Mouse (Mus musculus) hindlimb bud, embryonic 11.5 days (tissue): ENCODE measurements around the gene Exoc6b.
"Not testable (repeated sequence)": the region's sequence is repeated elsewhere in the genome, so short reads cannot be mapped to it uniquely, and the experiment has no call there.

Source experiments
- DNase-seq: peaks from one replicate; pipeline ENCODE4 v3.0.0-alpha.2; 2012; ENCODE audit warnings: low read depth, low spot score; ENCODE audit errors: extremely low spot score

Gene Exoc6b

DNA sequence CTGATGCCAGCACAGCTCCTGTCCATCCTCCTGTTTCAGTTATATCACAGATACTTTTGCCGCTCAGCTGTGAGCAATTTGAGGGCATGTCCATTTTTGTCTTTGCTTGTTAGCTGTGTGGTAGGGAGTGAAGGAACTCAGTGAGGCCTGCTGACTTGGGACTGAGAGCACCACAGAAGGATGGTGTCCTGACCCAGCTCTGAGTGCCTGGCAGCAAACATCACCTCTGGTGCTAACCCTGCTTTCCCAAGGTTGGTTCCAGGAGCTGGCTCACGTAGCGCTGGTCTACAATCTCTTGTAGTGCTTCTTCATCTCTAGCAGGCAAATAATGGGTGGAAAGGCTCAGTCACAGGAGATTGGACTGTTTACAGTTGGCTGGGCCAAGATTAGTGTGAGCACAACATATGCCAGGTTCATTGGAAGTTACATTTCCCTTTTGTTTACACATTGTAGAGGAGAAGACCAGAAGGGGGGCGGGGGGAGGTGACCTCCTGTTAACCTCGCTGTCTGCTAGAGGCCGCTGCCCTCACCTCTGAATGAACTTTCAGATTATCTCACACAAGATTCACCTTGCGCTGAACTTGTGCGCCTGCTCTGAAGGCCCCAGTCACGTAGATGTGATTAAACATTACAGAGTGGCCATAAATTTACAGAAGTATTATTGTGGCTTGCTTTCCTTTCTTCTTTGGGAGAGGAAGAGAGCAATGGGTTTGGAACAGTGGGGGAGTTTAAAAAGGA is 428.8 kb downstream of the Exoc6b start:
- DNase-seq = no peak

DNA sequence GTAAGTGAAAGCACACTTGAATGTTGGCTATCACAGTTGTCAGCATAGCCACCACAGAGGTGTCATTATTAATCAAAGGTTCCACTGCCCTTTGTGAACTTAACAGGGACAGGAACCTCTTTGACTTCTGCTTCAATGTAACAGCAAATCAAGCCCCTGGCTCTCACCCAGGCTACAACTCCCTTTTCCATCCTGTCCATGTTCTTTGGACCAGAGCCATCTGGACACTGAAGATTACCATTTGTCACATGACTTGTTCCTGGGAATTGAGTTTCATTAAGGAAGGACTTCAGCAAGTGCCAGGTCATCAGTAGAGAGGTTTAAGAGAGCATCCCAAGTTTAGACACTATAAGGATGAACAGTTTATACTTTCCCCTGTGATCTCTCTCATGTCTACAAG is 431.1 kb downstream of the Exoc6b start:
- DNase-seq = no peak

DNA sequence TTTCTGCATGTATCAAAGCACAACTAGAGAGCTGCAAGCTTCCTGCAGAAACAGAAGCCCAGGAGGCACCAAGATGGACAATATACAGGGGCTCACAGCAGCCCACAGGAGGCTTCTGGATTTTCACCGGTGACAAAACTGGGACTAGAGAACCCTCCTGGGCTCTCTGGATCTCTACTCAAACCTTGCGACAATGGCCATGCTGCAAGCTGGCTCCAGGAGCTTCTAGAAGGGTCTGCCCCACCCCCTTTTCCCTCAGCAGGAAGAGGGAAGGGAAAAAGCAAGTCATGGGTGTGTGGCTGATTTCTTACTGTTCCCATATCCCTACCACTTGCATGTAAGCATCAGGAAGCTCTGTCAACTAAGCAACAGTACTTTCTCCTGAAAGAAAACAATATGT is 437.7 kb downstream of the Exoc6b start:
- DNase-seq = no peak

DNA sequence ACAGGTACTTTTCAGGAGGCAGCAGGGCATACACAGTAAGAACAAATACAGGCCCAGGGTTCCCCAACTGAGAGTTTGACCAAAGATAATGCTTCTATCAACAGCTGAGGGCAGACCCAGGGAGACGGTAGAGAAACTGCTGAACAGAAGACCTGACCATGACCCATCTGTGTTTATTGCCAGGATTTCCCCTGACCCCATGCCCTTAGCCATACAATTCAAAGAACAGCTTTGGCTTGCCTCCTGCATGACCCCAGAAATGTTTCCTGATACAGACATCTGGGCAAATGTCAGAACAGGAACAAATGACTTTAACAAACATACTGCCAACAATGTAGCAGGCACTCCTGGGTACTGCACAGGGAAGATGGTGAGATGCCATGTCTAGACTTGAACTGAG is 439.0 kb downstream of the Exoc6b start:
- DNase-seq = no peak

DNA sequence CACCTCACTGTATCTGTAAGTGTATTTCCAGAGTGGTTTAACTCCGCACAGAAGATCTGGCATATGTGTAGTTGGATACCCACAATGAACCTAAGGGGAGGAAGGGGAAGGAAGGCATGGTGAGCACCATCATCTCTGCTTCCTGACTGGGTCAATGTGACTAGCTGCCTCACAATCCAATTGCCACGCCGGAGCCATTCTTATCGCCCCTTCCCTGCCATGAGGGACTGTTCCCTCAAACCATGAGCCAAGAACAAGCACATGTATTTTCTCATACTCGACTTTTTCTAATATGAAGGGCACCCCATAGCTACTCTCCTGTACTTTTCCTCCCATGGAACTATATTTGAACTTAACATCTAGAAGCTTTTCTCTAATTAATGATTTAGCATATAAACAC is 440.5 kb downstream of the Exoc6b start:
- no peak for DNase-seq

DNA sequence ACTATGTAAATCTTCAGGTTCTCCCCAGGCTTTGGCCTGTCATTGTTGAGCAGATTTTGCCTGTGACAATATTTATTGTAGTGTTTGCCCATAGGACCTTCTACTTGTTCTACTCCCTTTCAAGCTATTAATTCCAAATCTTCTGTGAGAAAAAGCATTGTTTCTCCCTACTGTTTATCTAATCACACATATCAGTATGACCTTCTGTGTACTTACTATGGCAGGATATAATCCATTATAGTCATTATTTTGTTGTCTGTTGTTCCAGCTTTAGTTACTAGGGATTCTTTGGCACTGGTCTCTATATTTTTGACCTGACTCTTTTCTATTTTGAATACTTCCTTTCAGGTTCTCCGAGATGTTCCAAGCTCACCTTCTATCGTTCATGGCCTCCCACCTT is 442.9 kb downstream of the Exoc6b start:
- DNase-seq = no peak

DNA sequence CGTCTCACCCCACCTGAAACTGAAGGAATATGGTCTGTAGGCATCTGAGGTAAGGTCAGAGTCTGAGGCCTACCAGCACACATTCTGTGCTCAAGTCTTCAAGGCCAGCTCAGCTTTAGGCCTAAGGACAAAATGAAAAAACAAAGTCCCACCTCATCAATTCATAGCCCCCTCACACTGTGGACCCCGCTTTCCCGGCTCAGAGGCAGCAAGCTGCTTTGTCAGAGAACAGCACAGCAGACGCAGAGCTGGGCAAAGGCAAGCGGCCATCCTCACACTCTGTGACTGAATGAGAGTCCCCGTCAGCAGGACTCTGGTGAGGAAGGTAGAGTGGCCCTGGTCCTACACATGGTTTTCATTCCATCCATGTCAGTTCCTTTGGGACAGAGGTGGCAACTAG is 450.1 kb downstream of the Exoc6b start:
- DNase-seq = no peak

DNA sequence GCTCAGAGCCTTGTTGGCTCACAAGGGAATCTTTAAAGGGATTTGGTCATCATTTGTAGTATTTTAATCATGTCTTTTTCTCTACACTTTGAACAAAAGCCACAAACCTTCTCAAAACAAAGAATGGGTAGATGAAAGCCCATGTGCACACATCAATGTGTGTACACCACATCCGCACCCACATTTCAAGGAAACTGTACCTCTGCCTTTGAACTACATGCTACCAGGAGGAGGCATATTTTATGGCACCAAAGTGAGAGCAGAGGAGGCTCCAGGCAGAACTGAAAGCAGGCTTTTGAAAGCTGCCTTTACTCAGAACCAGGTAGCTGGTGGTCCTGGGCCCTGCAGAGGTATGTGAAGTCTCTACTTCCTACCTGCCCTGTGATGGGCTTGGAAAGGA is 452.3 kb downstream of the Exoc6b start:
- DNase-seq = no peak

DNA sequence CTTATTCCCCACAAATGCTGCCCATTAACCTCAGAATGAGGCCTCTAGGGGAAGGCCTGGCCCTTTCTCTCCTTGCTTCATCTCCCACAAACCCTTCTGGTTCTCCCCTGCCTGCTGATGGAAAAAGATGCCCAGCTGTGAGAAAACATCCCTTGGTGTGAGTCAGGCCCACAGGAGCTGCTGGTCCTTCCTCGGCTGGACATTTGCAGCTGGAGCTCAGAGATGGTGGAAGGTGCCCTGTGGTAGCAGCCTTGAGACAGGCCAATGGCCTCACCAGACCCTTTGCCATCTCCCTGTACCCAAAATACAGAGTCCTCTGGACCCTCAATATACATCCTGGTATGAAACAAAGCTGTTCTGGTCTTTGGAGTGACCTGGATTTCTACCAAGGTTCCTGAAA is 452.7 kb downstream of the Exoc6b start:
- no peak for DNase-seq

DNA sequence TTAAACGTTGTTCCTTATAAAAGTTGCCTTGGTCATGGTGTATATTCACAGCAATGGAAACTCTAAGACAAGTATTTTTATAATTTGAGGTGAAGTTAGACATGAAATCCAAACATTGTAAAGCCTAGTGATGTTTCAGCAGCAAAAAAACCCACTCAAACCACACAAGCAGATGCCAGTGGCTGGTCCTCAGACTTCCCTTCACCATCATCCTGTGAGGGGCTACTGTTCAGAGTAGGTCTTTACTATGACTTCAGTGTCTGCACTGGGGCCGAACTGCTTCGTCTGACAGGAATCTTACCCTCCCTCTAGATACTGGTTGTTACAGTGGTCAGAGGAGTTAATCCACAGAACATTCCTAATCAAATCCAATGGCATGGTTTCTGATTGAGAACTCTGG is 455.8 kb downstream of the Exoc6b start:
- DNase-seq = no peak

DNA sequence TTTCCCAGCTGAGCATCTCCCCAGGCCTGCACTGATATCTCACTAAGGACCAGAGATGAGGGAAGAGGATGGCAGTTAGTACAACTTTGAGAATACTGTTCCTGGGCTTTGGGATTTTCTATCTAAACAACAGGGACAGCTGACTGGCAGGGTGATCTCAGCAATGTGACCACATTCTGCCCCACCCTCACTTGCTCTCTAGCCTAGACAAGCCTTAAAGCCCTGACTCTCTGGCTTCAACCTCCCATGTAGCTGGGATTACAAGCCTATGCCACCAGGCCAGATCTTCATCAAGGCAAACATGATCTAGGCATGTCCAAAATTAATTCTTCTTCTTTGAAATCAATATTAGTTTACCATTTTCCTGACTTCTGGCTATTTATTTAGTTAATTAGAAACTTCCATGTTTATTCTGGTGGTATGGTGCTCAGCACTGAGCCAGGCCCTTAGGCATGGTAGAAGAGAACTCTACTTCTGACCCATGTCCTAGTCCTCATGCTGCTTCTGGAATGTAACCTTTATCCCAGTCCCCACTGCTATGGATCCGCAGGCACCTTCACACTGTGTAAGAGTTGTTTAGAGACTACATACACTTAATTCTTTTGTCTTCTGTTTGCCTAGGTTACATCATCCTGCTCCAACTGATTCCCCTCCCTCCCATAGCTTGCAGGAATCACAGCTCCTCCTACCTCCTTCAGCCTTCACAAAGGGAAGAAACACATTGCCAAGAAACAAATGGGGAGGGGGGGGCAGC is 468.0 kb downstream of the Exoc6b start:
- DNase-seq = no peak

DNA sequence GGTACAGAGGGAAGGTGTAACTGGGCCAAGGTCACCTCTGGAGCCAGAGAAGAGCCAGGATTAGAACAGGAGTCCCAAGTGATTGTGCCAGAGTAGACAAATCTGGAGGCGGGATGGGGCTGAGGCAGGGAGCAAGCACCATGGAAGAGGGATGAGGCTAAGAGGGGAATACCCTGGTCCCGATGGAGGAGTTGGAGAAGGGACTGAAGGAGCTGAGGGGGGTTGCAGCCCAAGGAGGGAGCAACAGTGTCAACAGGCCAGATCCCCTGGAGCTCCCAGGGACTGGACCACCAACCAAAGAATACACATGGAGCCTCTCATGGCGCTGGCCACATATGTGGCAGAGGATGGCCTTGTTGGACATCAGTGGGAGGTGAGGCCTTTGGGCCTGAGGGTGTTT is 470.0 kb downstream of the Exoc6b start:
- DNase-seq = not testable (repeated sequence)

DNA sequence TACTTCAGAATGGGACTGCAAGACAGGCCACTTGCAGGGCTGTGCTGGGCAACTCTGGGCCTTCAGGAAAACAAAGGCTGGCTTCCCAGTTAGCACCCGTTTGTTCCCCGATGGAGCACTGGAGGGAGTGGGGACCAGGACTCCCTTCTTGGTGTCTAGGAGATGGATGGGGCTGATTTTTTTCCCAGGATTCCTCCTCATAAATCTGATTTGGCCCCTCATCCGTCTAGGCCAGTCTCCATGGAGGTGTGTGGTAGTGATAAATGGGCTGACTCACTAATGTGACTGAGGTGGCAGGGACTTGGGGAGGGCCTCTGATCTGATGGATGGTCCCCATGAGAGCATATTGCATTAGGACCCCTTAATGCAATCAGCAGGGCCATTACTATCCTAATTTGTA is 470.6 kb downstream of the Exoc6b start:
- no peak for DNase-seq

DNA sequence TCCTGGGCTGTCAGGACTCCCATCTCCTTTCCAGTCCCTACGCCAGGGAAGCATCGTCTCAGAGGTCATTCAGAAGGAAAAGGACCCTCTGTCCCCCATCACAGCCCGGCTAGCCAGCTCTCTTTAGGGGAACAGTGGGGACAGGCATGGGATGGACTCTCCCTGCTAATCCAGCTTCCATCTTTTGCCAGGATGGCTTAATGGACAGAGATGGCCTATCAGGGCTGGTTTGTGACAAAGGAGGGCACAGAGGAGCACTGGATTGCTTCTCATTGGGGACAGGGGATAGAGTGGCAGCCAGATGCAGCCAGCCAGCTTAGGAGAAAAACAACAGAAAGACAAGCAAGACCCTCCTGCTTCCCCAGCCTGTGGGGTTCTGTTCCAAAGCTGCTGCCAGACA is 474.7 kb downstream of the Exoc6b start:
- DNase-seq = no peak

DNA sequence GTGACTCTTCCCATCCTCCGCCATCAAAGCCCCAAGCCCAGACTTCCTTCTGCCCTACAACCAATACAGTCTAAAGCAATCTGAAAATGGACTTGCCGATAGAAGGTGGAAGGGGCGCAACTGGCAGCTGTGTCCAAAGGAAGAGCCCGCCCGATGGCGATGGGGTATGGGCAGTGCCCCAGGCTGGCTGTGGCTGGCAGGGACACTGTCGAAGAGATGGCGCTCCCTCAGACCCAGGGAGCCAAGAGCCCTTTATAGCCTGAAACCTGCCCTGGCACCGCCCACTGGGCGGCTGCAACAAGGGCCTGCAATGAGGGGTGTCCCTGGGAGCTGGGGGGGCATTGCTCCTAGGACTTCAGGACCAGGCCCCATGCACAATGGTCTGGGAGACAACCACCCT is 475.6 kb downstream of the Exoc6b start, which contains the start of gene Cyp26b1:
Gene Cyp26b1, minus strand, starts transcription at position 216 of the 400 bp plus-strand sequence.
- no peak for DNase-seq

DNA sequence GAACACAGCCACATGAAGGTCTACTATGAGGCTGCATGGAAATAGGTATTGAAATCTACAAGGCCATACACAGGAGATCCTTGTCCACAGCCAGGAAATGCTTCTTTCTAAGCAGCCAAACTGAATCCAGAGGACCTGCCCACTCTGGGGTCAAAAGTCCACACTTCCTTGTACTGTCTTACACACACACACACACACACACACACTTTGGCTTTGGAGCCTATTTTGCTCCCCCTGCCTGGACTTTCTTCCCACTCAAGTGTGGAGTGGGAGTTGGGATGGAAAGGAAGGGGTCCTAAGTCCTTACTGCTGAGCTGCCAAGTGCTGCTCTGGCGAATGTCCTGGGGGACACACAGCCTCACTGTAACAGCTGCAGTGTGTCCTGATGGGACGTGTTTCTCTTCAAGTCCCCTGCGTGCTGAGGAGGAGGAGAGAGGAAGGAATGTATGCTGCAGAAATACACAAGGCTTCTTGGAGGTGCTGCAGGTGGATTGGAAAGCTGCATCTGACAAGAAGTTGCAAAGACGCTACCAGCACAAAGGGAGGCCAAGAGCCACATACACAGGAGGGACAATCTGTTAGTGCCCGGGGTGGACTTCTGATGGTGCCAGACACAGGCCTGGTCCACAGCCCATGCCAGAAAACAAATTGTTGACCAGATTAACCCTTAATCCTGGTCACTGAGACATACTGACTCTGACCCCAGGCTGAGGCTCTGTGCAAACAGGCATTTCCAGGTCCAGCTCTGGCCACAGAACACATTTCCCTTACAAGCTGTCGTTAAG is 478.2 kb downstream of the Exoc6b start:
- no peak for DNase-seq

DNA sequence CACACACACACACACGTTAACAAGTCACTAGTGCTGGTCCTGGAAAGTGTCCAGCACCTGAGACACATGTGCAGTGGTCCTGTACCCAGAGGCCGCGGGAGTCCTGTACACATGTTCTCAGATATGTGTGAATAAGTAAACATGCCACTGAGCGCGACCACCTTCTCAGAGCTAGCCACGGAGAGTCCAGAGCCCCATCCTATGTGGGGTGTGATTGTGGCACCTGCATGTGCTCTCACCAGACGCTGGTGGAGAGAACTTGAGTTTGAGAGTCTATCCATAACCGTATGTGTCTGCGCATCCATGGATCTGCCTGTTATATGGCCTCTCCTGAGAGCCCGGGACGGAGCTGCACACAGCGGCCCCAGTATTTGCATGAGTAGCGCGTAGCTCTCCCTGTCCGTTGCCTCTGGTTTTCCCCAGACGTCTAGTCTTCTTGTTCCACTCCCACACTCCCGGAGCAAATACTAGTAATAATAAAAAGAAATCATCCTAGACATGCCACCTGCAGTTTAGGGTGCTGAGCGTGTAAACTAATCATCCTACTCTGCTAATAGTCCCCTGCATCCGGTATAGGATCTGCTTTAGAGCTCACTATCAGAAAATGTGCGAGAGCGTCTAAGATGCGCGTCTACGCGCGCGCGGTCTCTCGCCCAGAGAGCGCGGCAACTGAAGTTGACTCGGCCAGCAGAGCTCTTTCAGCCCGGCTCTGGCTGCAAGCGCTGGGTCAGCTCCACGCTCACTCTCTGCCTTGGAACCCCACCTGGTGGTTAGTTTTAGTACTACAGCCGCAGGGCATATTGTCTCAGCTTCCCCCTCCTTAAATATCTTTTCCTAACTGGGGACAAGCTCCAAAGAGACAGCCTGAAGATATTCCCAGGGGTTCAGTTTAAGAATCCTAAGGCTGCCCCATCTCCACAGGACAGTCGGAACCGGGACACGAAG is 479.3 kb downstream of the Exoc6b start:
- DNase-seq = peak; percentile 85

DNA sequence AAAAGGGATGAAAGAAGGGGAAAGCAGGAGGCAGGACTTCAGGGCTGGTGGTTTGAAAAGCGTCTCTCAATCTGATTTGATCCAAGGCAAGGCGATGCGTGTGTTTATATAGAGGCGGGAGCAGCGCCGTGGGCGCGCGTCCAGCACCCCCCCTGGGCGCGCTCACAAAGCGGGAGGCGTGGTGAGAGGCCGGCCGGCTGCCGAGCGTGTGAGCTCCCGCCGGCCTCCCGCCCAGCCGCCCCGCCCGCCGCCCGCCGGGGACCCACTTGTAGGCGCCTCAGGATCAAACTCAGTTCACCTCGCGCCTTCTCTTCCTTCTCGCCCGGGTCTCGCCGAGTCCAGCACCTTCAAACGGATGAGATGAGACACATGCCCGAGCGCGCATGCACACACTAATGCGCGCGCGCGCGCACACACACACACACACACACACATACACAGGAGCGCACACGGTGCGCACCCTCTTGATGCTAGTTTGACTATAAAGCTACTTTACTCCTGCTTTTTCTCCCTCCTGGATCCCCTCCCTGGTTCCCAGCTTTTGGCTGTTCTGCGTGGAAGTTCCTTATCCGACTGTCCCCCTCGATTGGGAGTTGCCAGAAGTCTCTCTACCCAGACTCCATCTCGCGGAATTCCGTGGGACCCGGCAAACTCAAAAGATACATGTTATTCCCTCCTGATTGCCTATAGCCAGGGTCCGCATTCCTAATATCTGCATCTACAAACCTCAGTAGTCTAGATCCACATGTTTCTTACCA is 480.2 kb downstream of the Exoc6b start:
- no peak for DNase-seq

DNA sequence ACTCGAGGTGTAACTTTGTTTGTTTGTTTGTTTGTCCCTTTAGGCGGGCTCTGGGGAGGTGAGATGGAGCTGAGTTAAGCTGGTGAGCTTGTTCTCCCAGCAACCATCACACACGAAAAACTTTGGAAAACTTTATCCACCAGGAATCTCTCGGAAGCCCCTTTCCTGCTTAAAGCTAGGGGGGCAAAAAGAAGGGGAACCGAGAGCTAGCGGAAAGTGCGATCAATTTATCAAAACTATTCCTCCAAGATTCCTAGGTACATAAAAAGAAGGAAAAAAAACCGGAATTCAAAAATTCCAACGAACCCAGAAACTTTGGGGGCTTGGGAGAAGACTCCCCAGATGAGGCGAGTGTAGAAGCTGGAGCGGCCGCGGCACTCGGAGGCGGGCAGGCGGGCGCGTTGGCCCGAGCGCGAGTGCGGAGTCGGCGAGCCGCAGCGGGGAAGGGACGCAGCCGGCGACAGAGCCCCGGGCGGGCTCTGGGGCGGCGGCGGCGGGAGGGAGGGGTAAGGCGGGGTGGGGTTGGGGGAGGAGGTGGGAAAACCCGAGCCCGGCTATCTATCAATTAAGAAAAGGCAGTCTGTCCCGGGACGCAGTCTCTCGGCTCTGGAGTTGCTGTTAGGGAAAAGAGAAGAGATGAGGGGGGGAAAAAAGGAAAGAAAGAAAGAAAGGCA is 481.0 kb downstream of the Exoc6b start:
- DNase-seq = no peak
